Mouse (Mus musculus): ENCODE data around the gene Arhgef6. TPM values are rescaled to one million over a fixed set of nuclear protein-coding genes. Genes with fewer than 3 reads are reported as not detected.

Gene Arhgef6
- polyA plus RNA-seq, 1 experiment from 2014 or later, result 5.0 TPM

DNA sequence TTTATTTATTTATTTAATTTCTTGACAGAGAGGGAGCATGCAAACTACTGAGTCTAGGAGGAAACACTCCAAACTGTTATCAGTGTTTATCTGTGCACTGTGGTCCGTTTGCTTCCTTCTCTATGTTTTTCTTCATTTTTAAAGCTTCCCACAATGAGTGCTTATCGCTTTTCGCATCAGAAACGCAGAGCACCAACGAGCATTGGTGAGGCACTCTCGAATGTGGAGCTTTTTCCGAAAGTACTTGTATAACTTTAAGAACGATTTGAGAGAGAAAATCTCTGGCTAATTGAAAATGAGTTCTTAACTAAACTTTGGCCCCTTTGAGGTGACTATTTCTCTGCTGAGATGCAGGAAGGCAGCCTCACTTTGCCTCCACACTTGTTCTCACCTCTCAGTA lies 151.2 kb downstream of the Arhgef6 start:
- no peaks in the 10 kb centered on the region for H3K4me1 ChIP-seq (replicated peaks)
- H3K9me3 ChIP-seq, result no peaks in the 10 kb centered on the region
- no peak for ATAC-seq (ENCODE audit: insufficient number of reproducible peaks, insufficient read depth, low FRiP score, low TSS enrichment, low read depth)
- H3K4me3 ChIP-seq (replicated peaks), result no peak overlapping the region
- H3K27ac ChIP-seq, result no peak overlapping the region
- no peak overlapping the region for H3K4me2 ChIP-seq
- H3K9ac ChIP-seq (replicated peaks), result no peak overlapping the region
- no peaks in the 10 kb centered on the region for H3K36me3 ChIP-seq
- no peaks in the 10 kb centered on the region for H3K27me3 ChIP-seq
- WGBS, result 86% methylated on average over 8 of the region's 8 CpGs

GRCm38 (mm10) chrX:57183359-57183758 lies 155.2 kb downstream of the Arhgef6 start:
- no peaks in the 10 kb centered on the region for H3K36me3 ChIP-seq
- H3K9me3 ChIP-seq, result no peaks in the 10 kb centered on the region
- no peak overlapping the region for H3K4me3 ChIP-seq (replicated peaks)
- H3K4me1 ChIP-seq (replicated peaks), result no peaks in the 10 kb centered on the region
- ATAC-seq (ENCODE audit: insufficient number of reproducible peaks, insufficient read depth, low FRiP score, low TSS enrichment, low read depth), result no peak
- H3K27ac ChIP-seq, result no peak overlapping the region
- H3K4me2 ChIP-seq, result no peak overlapping the region
- no peaks in the 10 kb centered on the region for H3K27me3 ChIP-seq
- H3K9ac ChIP-seq (replicated peaks), result no peak overlapping the region
- 83% methylated on average over 3 of the region's 3 CpGs for WGBS

DNA sequence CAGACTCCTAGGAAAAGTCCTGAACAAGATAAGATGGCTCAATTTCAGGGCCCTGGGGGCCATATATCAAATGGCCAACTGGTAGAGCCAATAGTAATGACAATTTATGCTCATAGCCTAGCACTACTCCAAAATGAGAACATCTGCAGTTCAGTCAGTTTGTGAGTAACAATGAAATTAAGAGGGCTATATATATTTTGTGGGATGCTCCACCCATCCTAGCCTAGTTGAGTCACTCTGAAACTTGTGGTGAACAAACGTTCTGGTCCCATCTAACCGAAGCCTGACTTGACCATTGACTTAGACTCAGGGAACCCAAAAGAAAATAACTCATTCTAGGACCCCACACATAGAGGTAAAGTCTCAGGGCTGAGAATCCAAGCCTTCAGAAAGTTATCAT lies 156.1 kb downstream of the Arhgef6 start:
- no peak for ATAC-seq (ENCODE audit: insufficient number of reproducible peaks, insufficient read depth, low FRiP score, low TSS enrichment, low read depth)
- WGBS, result 80% methylated on average over 2 of the region's 2 CpGs

More for the DNA sequence above, 156.1 kb downstream of the Arhgef6 start:
- Histone ChIP-seq H3K9ac (replicated peaks) (no peak overlapping the region), H3K4me1 (replicated peaks) (no peaks in the 10 kb centered on the region), H3K27me3 (no peaks in the 10 kb centered on the region), H3K9me3 (no peaks in the 10 kb centered on the region), H3K4me2 (no peak overlapping the region), H3K27ac (no peak overlapping the region), H3K4me3 (replicated peaks) (no peak overlapping the region), H3K36me3 (no peaks in the 10 kb centered on the region)

Other genes starting within 250 kb of the Arhgef6 start
- not detected in 2 replicates for gene Cd40lg, start 126.6 kb downstream of the Arhgef6 start, polyA plus RNA-seq (2016; fragmentation: Nextera tagmentation; extraction: Ambion mirVana)
- 203 and 210 TPM in 2 replicates for gene Rbmx, start 54.3 kb upstream of the Arhgef6 start, polyA plus RNA-seq (2016; fragmentation: Nextera tagmentation; extraction: Ambion mirVana)
- gene Gm364, start 70.4 kb upstream of the Arhgef6 start, polyA plus RNA-seq (2016; fragmentation: Nextera tagmentation; extraction: Ambion mirVana), result not detected in 2 replicates
- gene Gpr101, start 165.0 kb upstream of the Arhgef6 start, polyA plus RNA-seq (2016; fragmentation: Nextera tagmentation; extraction: Ambion mirVana), result not detected in 2 replicates